Mouse (Mus musculus): ENCODE results near the gene Cd34. TPM values are rescaled to one million over a fixed set of nuclear protein-coding genes. Genes with fewer than 3 reads are reported as not detected.

Cd34 gene
- total and polyA plus RNA-seq, 3 experiments, result 0.14 TPM; not detected in 2

DNA sequence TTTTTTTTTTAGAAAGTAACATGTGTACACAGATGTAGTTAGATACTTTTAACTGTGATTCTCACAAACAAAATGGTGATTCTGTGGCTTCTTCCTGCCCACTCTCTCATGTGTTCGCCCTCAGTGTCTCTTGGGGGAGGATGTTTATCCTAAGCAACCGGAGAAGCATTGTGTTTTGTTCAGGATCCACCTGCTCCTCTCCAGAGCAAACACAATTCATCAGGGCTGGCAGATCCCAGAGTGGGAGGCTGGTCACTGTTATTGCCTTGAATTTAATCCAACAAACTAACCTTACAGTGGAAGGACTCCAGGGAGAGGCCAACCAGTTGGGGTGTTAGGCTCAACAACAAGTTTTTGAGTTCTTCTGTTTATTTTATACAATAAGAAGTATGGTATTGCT is 17.1 kb downstream of the Cd34 start:
- Histone ChIP-seq H3K4me3 (ENCODE audit: control insufficient read depth in 1 of 2, insufficient read depth in 1 of 2, low read depth in 2 of 2, low read length in 2 of 2) (no peak overlapping the region), H3K79me2 (ENCODE audit: control insufficient read depth, insufficient read depth, low read length, poor library complexity) (no peaks in the 10 kb centered on the region), H3K27me3 (ENCODE audit: control insufficient read depth in 1 of 2, insufficient read depth in 2 of 2, low read length in 2 of 2) (no peaks in the 10 kb centered on the region), H3K4me1 (ENCODE audit: control insufficient read depth in 1 of 2, insufficient read depth in 2 of 2, low read length in 2 of 2) (peaks cover 12% of the 10 kb centered on the region in 2 experiments), H3K27ac (ENCODE audit: control insufficient read depth, low read depth, low read length) (no peak overlapping the region), H3K9me3 (replicated peaks; ENCODE audit: insufficient read depth, low read length) (no peaks in the 10 kb centered on the region), H3K36me3 (ENCODE audit: control insufficient read depth in 1 of 2, insufficient read depth in 2 of 2, low read length in 2 of 2) (peaks cover 0 to 16% of the 10 kb centered on the region in 2 experiments; a peak in 2 of 4 replicates), H3K9ac (ENCODE audit: control insufficient read depth, low read depth, low read length, poor library complexity, severe bottlenecking) (no peak overlapping the region)
- TF ChIP-seq E2F4 (IDR thresholded peaks at IDR 0.05; ENCODE audit: borderline replicate concordance, low read depth, low read length), result no peak
- DNase-seq (ENCODE audit: low read depth, low spot score), result no peak

DNA sequence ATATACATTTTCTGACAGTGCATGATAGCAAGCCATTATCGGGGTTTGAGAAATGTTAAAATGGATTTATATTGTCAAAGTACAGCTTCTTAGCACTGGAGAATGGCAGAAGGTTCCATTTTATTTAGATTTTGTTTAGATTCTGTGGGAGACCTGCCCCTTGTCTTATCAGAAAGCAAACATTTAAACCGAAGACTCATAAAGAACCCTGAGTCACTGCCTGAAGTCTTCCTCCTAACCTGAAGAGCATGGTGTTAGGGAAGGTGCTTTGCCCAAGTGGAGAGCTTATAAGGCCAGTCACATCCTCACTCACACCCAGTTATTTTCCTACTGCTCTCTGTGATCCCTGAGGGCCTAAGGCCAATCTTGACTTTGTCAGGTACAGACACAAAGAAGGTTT is 18.4 kb downstream of the Cd34 start:
- TF ChIP-seq TCF12 (IDR thresholded peaks at IDR 0.05; ENCODE audit: low read depth, low read length) (peak; percentile 48; the same call in 1 of the 2 replicates), EP300 (IDR thresholded peaks at IDR 0.05; ENCODE audit: low read depth in 1 of 2, low read length in 2 of 2) (peak; percentile 71 to 83), MAFK (IDR thresholded peaks at IDR 0.05; ENCODE audit: borderline replicate concordance, low read depth, low read length) (no peak), ETS1 (IDR thresholded peaks at IDR 0.05; ENCODE audit: low read depth, low read length) (peak; percentile 26; the same call in 1 of the 2 replicates), BHLHE40 (IDR thresholded peaks at IDR 0.05; ENCODE audit: borderline replicate concordance, low read depth, low read length) (no peak), POLR2AphosphoS5 (IDR thresholded peaks at IDR 0.05; ENCODE audit: borderline replicate concordance, low read depth, low read length) (no peak), RCOR1 (IDR thresholded peaks at IDR 0.05; ENCODE audit: low read depth, low read length) (0 out of 2 replicates have a peak, but pooled peaks have one; percentile 27), MXI1 (IDR thresholded peaks at IDR 0.05; ENCODE audit: low read depth, low read length) (no peak), GATA1 (IDR thresholded peaks at IDR 0.05; ENCODE audit: low read depth, low read length) (peak; percentile 70), GABPA (IDR thresholded peaks at IDR 0.05; ENCODE audit: low read depth, low read length) (0 out of 2 replicates have a peak, but pooled peaks have one; percentile 51)
- no peak overlapping the region for H3K9ac ChIP-seq (ENCODE audit: control insufficient read depth, low read depth, low read length, poor library complexity, severe bottlenecking)
- H3K27ac ChIP-seq (ENCODE audit: control insufficient read depth, low read depth, low read length), result no peak overlapping the region
- H3K4me1 ChIP-seq (ENCODE audit: control insufficient read depth in 1 of 2, insufficient read depth in 2 of 2, low read length in 2 of 2), result peaks cover 12% of the 10 kb centered on the region in 2 experiments
- H3K27me3 ChIP-seq (ENCODE audit: control insufficient read depth in 1 of 2, insufficient read depth in 2 of 2, low read length in 2 of 2), result no peaks in the 10 kb centered on the region
- H3K4me3 ChIP-seq (ENCODE audit: control insufficient read depth in 1 of 2, insufficient read depth in 1 of 2, low read depth in 2 of 2, low read length in 2 of 2), result no peak overlapping the region
- peaks cover 0 to 16% of the 10 kb centered on the region in 2 experiments; a peak in 2 of 4 replicates for H3K36me3 ChIP-seq (ENCODE audit: control insufficient read depth in 1 of 2, insufficient read depth in 2 of 2, low read length in 2 of 2)
- H3K9me3 ChIP-seq (replicated peaks; ENCODE audit: insufficient read depth, low read length), result no peaks in the 10 kb centered on the region
- H3K79me2 ChIP-seq (ENCODE audit: control insufficient read depth, insufficient read depth, low read length, poor library complexity), result no peaks in the 10 kb centered on the region
- peak; percentile 66 for DNase-seq (ENCODE audit: low read depth, low spot score)

DNA sequence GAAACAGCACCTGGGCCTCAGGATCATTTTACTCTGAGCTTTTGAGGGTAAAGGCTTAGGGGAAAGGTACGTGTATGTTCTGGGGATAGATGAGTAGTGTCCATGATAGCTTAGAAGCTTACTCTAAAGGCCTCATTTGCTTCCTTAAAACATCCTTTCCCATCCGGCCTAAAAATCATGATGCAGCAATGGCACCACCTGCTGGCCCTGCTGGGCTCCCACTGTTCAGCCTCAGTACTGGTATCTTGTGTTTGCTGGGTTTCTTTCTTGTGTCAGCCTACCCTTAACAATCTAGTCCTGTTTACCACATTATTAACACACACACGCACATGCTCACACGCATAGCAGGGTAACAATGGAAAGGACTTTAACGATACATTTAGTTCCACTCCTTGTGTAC is 23.6 kb downstream of the Cd34 start:
- peak; percentile 100 for TF ChIP-seq SMC3 (IDR thresholded peaks at IDR 0.05; ENCODE audit: low read depth, low read length)
- peak; percentile 98 to 99 (median 98) for TF ChIP-seq CTCF (IDR thresholded peaks at IDR 0.05 in 2 of 3, conservative IDR thresholded peaks at IDR 0.05 in 1 of 3; ENCODE audit: control insufficient read depth in 1 of 3, insufficient read depth in 1 of 3, low read depth in 2 of 3, low read length in 3 of 3, poor library complexity in 1 of 3, severe bottlenecking in 1 of 3)
- peak; percentile 13; the same call in 1 of the 2 replicates for TF ChIP-seq ELF1 (IDR thresholded peaks at IDR 0.05; ENCODE audit: low read depth, low read length)
- no peak for TF ChIP-seq GATA1 (IDR thresholded peaks at IDR 0.05; ENCODE audit: low read depth, low read length)
- TF ChIP-seq ZC3H11A (IDR thresholded peaks at IDR 0.05; ENCODE audit: low read depth, low read length), result peak; percentile 100
- no peak overlapping the region for H3K4me3 ChIP-seq (ENCODE audit: control insufficient read depth in 1 of 2, insufficient read depth in 1 of 2, low read depth in 2 of 2, low read length in 2 of 2)
- no peak overlapping the region for H3K9ac ChIP-seq (ENCODE audit: control insufficient read depth, low read depth, low read length, poor library complexity, severe bottlenecking)
- H3K27ac ChIP-seq (ENCODE audit: control insufficient read depth, low read depth, low read length), result no peak overlapping the region
- no peaks in the 10 kb centered on the region; a peak in 2 of 4 replicates for H3K27me3 ChIP-seq (ENCODE audit: control insufficient read depth in 1 of 2, insufficient read depth in 2 of 2, low read length in 2 of 2)
- peaks cover 2 to 7% of the 10 kb centered on the region in 2 experiments for H3K4me1 ChIP-seq (ENCODE audit: control insufficient read depth in 1 of 2, insufficient read depth in 2 of 2, low read length in 2 of 2)
- H3K36me3 ChIP-seq (ENCODE audit: control insufficient read depth in 1 of 2, insufficient read depth in 2 of 2, low read length in 2 of 2), result peaks cover 0 to 4% of the 10 kb centered on the region in 2 experiments; a peak in 2 of 4 replicates
- no peaks in the 10 kb centered on the region for H3K79me2 ChIP-seq (ENCODE audit: control insufficient read depth, insufficient read depth, low read length, poor library complexity)
- H3K9me3 ChIP-seq (replicated peaks; ENCODE audit: insufficient read depth, low read length), result no peaks in the 10 kb centered on the region
- peak; percentile 89 for DNase-seq (ENCODE audit: low read depth, low spot score)

All from MEL (cell line).